Mouse (Mus musculus) neural tube, embryonic 11.5 days (tissue): Measurements from ENCODE around the gene Cyp4x1. TPM values are rescaled to one million over a fixed set of nuclear protein-coding genes. Genes with fewer than 3 reads are reported as not detected.

Source experiments
- ATAC-seq: fragments of 200-750 bp; cut with Nextera tagmentation; 2 replicates; pipeline ENCODE4 v1.8.0; 2017; ENCODE audit warnings: moderate number of reproducible peaks, mild to moderate bottlenecking, moderate TSS enrichment, moderate library complexity; ENCODE audit not compliant: insufficient read depth, low FRiP score, low TSS enrichment
- DNase-seq: peaks from one replicate; pipeline ENCODE4 v3.0.0-alpha.2; 2015; ENCODE audit warnings: low spot score
- H3K27ac ChIP-seq: fragments of 300-500 bp; sonication (generic); 2 replicates; pipeline ENCODE4 v1.5.1; 2014; ENCODE audit warnings: low read depth, mild to moderate bottlenecking, low read length
- H3K27me3 ChIP-seq: fragments of 300-500 bp; sonication (generic); 2 replicates; pipeline ENCODE4 v1.6.1; 2014; ENCODE audit warnings: mild to moderate bottlenecking, low read length, mixed read lengths; ENCODE audit not compliant: control insufficient read depth, insufficient read depth
- H3K36me3 ChIP-seq: fragments of 300-500 bp; sonication (generic); 2 replicates; pipeline ENCODE4 v1.6.1; 2014; ENCODE audit warnings: mild to moderate bottlenecking, low read length, moderate library complexity, mixed read lengths; ENCODE audit not compliant: control insufficient read depth, insufficient read depth
- H3K4me1 ChIP-seq: fragments of 300-500 bp; sonication (generic); 2 replicates; pipeline ENCODE4 v1.6.1; 2014; ENCODE audit warnings: low read length, mixed read lengths; ENCODE audit not compliant: control insufficient read depth, insufficient read depth
- H3K4me2 ChIP-seq: fragments of 300-500 bp; sonication (generic); 2 replicates; pipeline ENCODE4 v1.6.1; 2014; ENCODE audit warnings: low read depth, mild to moderate bottlenecking, moderate library complexity
- H3K4me3 ChIP-seq: fragments of 300-500 bp; sonication (generic); 2 replicates; pipeline ENCODE4 v1.5.1; 2014; ENCODE audit warnings: low read depth, low read length
- H3K9ac ChIP-seq: fragments of 300-500 bp; sonication (generic); 2 replicates; pipeline ENCODE4 v1.6.1; 2014; ENCODE audit warnings: mild to moderate bottlenecking, low read length
- H3K9me3 ChIP-seq: fragments of 300-500 bp; sonication (generic); 2 replicates; pipeline ENCODE4 v1.6.1; 2016; ENCODE audit warnings: low read length; ENCODE audit not compliant: control insufficient read depth
- WGBS: fragments of 180-500 bp; shearing (Covaris S2); extraction: QIAGEN DNeasy Blood & Tissue Kit; methylation state at CpG from one replicate; pipeline ENCODE4 v1.1.7; 2014; 5-methylcytosine and 5-hydroxymethylcytosine counted together
- polyA plus RNA-seq: library from polyadenylated mRNA; unstranded; fragments of >200 nt; fragmentation: Nextera tagmentation; extraction: Ambion mirVana; gene quantifications from 2 replicates; pipeline ENCODE4 v1.2.1, GENCODE M21; 2014

The Cyp4x1 gene
- polyA plus RNA-seq, 1 experiment from 2014 or later = 2.3 TPM

- Histone ChIP-seq H3K4me2 (peak overlapping the region; percentile 33), H3K4me3 (peak overlapping the region; percentile 27), H3K4me1 (no peaks in the 10 kb centered on the region; the same call in 1 of the 2 replicates), H3K27me3 (peaks cover 95% of the 10 kb centered on the region), H3K9me3 (no peaks in the 10 kb centered on the region), H3K9ac (peak overlapping the region; percentile 36), H3K36me3 (no peaks in the 10 kb centered on the region), H3K27ac (peak overlapping the region; percentile 21; the same call in 1 of the 2 replicates)
- WGBS = under 1% methylated on average over 47 of the region's 48 CpGs
- peak; percentile 76 for DNase-seq
- ATAC-seq = peak; percentile 56; the same call in 1 of the 2 replicates
These were observed 77.0 kb downstream of the Cyp4x1 start for GRCm38 (mm10) chr4:115056921-115057673.

- peak within 1 kb of the TSS; percentile 27 for H3K4me3 ChIP-seq
These were observed 77.6 kb downstream of the Cyp4x1 start, which contains the start of gene Tal1 for GRCm38 (mm10) chr4:115056371-115056920. Tal1 (plus strand) TSS chr4:115056426.

More at GRCm38 (mm10) chr4:115056371-115056920, 77.6 kb downstream of the Cyp4x1 start, which contains the start of gene Tal1:
- H3K4me1 ChIP-seq = no peaks in the 10 kb centered on the region; the same call in 1 of the 2 replicates
- H3K27ac ChIP-seq = peak within 1 kb of the TSS; percentile 21; the same call in 1 of the 2 replicates
- DNase-seq = peak; percentile 66
- H3K36me3 ChIP-seq = no peaks in the 10 kb centered on the region
- ATAC-seq = peak; percentile 33; the same call in 1 of the 2 replicates
- H3K9me3 ChIP-seq = no peaks in the 10 kb centered on the region
- H3K9ac ChIP-seq = peak within 1 kb of the TSS; percentile 36
- H3K4me2 ChIP-seq = peak within 1 kb of the TSS; percentile 33
- WGBS = under 1% methylated on average over 59 of the region's 60 CpGs
- H3K27me3 ChIP-seq = peaks cover 95% of the 10 kb centered on the region

Other genes starting within 250 kb of the Cyp4x1 start
- gene Foxd2, start 225.4 kb downstream of the Cyp4x1 start, polyA plus RNA-seq = 0.53 and 1.2 TPM in 2 replicates
- gene Foxe3, start 208.3 kb downstream of the Cyp4x1 start, polyA plus RNA-seq = not detected in 2 replicates
- gene Cmpk1, start 147.0 kb downstream of the Cyp4x1 start, polyA plus RNA-seq = 141 and 150 TPM in 2 replicates
- gene Stil, start 134.1 kb downstream of the Cyp4x1 start, polyA plus RNA-seq = 15.3 and 18.9 TPM in 2 replicates
- 6.7 and 7.5 TPM in 2 replicates for gene Tal1, start 77.9 kb downstream of the Cyp4x1 start, polyA plus RNA-seq
- gene Pdzk1ip1, start 45.6 kb downstream of the Cyp4x1 start, polyA plus RNA-seq = 9.7 and 14.7 TPM in 2 replicates
- gene Cyp4a29, start 107.8 kb upstream of the Cyp4x1 start, polyA plus RNA-seq = not detected in 2 replicates
- not detected in 2 replicates for gene Cyp4a12a, start 164.8 kb upstream of the Cyp4x1 start, polyA plus RNA-seq